Mouse (Mus musculus): ENCODE measurements around the gene Tcf7l2.
A peak's percentile ranks its signal among the peaks of the same experiment; 100 is the strongest.

Gene Tcf7l2

DNA sequence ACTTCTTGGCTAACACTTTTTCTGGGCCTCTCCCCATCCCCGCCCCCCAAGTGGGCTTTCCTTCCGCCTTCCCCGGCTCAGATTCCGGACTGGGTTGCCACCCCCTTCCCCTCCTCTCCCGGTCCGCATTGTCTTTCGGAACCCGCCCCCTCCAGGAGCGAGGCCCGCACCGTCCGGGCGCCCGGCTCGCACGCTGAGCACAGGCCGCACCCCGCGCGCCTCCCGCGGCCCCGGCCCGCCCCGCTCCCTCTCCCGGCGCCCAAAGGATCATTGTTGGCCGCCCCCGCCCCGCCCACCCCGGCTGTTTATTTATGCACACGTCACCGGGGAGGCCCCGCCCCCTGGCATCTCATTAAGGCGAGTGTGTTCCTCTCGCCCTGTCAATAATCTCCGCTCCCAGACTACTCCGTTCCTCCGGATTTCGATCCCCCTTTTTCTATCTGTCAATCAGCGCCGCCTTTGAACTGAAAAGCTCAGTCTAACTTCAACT lies at the start of gene Tcf7l2:
Gene Tcf7l2, plus strand, starts transcription at position 382 of the 490 bp plus-strand sequence.
- DNase-seq = peak; percentile 95 to 97

DNA sequence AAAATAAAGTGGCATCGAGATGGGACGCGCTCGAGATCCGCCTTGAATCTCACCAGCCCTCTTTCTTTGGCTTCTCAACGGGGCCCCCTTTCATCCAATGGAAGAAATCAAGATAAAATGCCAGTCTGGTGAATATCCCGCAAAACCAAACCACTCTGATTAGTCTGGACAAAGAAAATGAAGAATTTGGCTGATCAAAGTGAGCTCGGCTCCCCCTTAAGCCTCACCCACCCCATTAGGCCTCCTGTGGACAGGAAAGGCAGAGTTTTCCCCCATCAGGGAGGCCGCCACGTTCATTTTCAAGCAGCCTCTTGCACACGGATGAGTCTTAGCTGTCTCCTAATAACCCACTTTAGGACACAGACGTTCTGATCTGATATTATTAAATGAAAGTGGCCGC lies 47.0 kb upstream of the Tcf7l2 start:
- no peak for DNase-seq

DNA sequence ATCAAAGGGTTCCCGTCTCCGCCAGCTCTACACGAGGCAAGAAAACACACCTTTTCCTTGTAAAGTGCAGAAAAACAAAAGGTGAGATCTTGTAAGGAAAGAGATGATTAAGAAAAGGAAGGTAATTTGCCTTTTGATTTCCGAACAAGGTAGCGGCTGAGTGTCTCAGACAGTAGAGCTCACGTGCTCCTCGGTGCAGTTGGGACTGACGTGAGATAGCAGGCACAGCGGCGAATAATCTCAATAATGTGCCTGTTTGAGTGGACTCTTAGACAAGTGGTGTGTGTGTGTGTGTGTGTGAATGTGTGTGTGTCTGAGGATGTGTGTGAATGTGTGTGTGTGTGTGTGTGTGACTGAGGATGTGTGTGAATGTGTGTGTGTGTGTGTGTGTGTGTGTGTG lies 46.2 kb upstream of the Tcf7l2 start:
- no peak for DNase-seq

DNA sequence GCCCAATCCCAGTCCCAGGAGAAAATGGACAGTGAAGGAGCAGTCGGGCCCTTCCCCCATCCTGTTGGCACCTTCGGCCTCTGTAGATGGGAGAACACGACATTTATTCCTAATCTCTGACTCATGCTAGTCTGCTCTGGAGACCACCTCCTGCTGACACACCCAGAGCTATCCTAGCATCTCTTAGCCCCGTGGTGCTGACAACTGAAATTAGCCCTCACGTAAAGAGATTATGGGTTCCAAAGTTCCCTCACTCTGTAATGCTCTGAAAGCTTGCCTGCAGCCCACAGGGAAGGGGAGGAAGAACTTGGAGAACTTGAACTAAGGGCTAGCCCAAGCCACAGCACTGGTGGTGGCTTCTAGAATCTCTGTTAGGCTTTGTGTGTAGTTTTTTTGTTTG lies 42.7 kb upstream of the Tcf7l2 start:
- DNase-seq = no peak

DNA sequence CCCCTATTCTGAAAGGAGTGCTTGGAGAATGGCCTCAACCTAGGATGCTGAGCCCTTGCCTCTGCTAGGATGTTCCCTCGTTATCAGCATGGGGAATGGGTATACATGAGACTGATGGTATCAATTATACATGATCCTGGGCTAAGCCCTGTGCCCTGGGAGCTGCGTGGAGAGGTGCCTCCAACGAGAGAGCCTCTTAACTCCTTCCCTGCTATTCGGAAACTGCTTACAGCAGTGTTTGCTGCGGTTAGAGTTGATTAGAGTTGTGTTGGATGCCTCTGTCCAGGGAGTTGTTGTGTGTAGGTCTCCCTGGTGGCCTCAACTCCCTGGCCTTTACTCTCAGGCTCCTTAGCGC lies 41.4 kb upstream of the Tcf7l2 start:
- no peak for DNase-seq

DNA sequence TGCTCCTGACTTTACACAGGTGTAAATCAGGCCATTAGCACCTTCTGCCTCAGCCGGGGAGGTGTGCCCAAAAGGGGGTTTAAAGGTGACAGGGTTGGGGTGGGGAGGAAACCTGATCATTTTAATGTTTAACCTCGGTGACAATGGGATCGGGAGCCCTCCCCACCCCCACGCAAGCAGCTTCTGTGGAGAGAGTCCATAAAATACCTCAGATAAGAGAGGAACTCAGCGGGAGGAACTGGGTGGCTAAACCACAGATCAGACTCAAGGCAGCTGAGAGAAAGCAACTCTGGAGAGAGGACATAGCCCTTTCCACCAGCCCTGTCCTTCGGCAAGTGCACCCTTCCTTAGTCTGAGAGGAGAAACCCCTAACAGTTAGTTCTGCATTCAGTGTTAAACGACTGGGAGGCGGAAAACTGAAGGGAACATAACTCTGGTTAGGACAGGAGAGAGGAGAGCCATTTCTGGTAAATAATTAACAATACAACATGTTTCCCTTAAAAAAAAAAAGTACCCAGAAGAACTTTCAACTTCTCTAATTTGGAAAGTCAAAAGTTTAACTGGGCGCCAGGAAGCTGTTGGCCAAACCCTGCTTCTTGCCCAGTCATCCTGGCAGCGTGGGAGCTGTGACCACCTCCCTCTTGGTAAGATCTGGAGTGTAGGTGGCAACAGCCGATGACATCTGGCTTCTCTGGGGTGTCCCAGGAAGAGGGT lies 40.9 kb upstream of the Tcf7l2 start:
- peak; percentile 76 to 79 for DNase-seq

DNA sequence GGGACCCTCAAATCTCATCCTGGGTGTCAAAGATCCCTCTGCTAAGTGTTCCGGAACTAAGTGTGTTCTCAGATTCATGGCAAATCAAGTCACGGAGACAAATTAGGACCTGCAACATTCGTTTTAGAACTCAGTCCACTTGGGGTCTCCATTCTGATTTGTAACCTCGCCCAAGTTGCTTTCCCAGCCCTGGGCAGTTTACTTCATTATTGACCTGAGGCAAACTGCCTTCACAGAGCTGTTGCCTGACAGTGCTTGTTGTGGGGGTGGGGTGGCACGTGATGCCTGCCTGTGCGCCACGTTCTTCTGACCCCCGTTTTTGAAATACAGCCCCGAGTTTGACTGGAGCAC lies 40.4 kb upstream of the Tcf7l2 start:
- DNase-seq = peak; percentile 9 to 40

DNA sequence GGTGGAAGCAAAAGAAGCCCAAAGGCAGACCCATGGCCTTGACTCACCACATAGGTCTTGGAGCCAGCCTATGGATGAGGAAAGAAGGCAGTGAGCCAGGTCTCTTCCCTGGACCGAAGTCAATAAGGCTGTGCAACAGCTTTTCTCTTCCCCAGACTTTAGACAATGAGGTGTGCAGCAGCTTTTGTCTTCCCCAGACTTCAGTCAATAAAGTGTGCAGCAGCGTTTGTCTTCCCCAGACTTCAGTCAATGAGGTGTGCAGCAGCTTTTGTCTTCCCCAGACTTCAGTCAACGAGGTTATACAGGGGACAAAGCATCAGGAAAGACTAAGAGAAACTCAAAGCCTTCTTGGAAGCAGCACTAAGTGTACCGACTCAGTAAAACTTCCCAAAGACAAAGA lies 39.5 kb upstream of the Tcf7l2 start:
- no peak for DNase-seq

DNA sequence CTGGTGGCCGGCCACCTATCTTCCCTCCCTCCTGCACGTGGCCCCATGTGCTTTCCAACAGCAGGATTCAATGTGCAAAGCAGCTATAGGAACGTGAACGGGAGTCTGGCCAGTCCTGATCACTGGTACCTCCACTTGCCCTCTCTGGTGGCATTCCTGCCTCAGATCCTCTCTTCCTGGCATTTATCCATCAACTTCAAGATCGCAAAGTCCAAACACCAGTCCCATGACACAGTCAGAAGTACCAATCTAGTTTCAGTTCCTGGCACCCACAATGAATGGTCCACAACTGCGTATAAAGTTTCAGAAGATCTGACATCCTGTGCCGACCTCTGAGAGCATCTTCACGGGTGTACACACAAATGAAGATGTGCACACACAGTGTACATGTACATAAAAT lies 38.9 kb upstream of the Tcf7l2 start:
- peak; percentile 38 to 65 for DNase-seq

DNA sequence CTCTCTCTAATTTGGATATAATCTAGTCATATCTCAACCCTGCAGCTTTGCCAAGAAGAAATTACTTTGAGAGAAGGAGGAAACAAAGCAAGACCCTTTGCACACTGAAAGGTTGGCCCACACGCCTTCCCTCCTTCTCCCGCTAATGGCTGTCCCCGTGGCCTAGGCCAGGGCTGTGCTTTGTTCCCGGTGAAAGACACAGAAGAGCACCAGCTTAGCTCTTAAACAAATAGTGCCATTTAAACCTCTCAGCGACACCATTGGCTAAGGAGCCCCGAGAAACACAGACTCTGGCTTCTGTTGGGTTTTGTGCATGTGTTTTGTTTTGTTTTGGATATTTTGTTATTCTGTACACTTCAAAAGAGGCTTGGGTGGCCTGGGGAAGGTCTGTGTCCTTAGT lies 37.5 kb upstream of the Tcf7l2 start:
- no peak for DNase-seq

DNA sequence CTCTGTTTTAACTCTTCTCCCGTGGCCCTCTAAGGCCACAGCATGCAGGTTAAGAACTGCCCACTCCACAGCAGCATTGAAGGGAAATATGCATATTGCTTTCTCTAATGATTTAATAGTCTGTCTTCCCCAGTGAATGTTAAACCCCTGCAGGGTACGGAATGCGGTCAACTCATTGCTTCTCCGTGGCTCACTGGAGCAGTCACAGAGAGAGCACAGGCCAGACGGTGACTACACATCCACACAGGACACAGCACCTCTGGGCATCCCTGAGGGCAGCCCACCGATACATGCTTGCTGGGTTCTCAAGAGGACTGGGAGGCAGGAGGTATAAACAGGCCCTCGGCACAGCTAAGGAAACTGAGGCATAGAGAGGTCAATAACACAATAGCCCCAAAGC lies 35.3 kb upstream of the Tcf7l2 start:
- no peak for DNase-seq

DNA sequence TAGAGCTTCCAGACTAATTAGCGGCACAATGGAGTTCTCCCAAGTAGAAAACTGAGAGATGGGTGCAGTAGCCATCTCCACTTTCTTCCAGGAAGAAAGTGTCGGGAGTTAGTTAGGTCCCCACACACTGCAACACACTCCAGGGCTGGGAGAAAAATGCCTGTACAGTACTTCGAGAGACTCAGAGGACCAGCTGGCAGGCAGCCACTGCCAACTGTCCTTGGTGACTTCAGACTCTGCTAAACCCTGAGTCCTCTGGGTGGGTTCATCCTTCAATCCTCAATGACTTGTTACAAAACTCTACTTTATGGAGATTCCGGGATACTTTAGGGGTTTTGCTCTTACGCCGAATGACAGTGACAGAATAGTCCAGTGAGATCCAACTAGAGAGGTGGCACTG lies 34.8 kb upstream of the Tcf7l2 start:
- no peak for DNase-seq

DNA sequence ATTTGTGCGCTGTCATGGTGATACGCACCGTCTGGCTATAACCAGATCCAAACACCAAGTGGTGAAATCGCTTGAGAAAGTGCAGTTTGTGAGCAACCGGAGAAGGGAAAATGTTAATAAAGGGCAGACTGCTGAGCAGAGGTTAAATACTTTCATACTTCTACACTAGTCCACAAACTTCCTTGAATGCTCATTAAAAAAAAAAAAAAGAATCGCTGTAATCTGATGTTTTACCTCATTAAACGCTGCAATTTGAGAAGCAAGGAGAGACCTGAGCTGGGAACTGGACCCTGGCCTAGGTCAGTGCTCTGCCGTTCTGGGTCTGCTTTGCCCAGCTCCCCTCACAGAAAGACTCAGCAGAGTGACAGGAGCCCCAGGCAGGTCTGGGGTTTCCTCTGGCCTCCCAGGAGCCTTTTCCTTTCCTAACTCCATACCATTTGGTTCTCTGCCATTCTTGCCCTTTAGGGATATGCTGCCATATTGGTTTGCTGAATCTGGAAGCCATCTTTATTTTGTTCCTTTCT lies 33.5 kb upstream of the Tcf7l2 start:
- no peak for DNase-seq

DNA sequence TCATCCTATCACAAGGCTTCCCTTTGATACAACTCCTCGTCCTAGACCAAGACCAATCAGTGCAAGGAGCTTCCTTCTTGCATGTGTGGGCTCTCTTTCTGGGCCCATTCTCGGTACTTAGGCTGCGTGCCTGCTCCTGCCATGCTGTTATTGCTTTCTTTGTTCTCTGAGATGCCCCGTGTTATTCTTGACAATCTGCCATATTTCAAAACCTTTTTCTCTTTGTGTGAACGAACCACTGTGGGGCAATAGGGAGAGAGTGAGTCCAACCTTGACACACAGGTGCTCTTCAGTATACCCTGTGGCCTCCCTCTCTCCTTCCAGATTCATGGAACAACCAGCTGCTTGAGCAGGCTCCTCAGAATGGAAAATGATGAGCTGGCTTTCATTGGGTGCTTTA lies 30.8 kb upstream of the Tcf7l2 start:
- DNase-seq = no peak

DNA sequence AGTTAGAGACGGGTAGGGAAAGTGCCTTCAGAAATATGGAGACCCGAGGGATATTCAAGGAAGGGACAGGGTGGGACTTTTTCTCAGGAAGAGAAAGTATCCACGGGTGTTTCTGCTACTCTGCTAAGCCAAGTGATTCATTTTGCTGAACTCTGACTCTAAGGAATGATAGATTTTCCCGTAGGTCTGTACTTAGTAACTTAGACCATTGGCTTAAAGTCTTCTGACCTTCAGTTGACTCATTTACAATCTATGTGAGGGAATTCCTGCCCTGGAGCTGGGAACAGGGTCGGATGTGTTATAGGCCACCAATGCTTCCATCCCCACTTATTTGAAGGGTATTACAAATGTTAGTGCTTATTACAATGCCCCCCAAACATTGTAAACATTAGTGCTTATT lies 29.9 kb upstream of the Tcf7l2 start:
- DNase-seq = no peak

DNA sequence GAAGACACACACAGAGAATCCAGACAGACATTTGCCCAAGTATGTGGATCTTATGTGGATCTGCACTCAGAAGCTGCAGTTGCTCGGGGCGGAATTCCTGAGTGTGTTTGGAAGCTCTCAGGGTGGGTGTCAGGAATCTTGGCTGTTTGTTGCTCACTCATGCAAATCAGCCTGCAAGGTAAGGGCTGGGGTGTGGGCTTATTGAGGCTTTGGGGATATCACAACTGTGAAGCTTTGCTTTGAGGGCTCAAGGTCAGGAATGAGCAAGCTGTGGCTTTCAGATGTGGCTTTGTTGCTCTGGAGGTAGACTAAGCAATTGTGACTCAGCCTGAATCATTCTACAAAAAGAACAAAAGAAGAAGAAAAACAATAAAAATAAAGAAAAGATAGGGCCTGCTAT lies 28.9 kb upstream of the Tcf7l2 start:
- DNase-seq = no peak

DNA sequence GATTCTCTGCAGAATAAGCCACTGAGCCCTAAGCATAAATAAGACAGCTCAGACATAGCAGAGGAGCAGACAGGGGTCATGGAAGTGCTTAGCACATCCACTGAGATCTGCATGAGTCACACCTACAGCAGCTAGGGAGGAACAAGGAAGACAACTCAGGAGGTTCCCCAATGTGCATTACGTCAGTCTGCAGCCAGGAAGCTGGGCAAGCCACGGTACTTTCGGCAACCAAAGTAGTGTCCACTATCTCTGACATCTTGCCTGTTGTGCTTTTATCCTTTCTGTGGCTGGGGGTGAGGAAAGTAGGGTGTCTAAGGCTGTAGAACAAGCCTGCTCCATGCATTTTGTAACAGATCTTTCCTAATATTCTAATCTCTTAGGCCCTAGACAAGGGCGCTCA lies 27.6 kb upstream of the Tcf7l2 start:
- DNase-seq = no peak

DNA sequence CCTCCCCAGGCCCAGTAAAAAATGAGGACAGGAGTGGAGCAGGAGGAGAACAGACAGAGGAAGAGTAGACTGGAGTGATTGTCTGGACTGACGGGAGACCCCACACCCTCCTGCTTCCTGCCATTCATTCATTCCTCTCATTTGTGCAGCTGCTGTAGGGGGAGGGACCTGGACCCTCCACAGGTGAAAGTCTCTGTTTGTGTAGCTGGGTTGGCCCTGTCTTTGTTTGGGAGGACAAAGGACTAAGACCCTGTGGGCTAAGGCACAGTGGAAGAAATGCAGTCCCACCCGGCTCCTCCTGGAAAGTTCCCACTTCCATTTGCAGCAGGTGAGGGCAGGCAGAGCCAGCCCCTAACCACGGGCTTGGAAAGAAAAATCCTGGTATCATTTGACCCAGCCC lies 27.0 kb upstream of the Tcf7l2 start:
- DNase-seq = no peak

DNA sequence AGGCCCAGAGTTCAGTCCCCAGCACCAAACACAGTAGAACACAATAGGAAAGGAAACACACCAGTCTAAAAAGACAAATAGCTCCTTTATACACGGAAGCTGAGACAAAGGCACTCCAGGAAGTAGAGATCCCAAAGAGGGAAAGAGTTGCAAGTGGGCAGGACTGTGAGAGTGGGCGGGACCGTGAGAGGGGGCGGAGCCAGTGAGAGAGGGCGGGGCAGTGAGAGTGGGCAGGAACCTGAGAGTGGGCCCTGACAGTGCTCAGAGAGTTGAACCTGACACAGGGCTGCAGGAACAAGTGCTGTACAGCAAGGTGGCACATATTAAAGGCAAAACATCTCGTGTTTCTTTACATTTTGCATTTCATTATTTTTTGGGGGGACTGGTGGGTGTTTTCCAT lies 22.5 kb upstream of the Tcf7l2 start:
- DNase-seq = peak in 1 of 2 experiments; percentile 11

DNA sequence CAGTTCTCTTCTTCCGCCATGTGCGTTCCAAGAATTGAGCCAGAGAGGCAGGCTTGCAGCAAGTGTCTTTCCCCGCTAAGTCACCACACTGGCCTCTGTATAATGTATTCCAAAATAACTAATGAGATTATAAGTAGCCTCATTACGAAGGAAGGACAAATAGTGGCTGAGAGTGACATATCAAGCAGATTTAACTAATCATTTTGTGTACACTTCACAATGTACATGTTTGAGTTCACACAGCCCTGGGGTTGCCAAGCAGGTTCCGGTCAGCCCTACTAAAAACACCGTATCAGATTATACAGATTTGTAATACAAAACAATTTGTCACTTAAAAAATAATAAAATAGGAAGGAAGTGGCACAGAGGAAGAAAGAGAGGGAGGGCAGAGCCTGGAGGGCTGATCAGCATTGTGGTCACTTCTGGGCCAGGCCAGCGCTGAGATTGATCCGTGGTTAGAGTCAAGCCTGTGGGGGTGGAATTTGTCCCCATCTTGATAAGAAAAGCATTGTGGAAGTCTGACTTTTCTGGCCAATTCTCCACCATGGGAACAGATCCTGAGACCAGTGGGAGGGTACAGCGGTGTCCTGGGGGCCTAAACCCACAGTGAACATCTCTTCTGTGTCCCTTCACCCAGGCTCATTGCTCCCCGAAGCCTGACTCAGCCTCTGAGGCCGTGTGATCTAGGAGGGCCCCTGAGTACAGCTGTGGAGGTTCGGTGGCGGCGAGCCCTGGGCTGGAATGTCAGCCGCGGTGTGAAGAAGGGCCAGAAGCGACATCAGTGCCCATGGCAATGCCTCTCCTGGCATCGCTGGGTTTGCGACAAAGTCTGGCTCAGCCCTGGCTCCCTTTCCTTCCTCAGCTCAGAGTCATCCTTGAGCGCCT lies 21.9 kb upstream of the Tcf7l2 start:
- no peak for DNase-seq

DNA sequence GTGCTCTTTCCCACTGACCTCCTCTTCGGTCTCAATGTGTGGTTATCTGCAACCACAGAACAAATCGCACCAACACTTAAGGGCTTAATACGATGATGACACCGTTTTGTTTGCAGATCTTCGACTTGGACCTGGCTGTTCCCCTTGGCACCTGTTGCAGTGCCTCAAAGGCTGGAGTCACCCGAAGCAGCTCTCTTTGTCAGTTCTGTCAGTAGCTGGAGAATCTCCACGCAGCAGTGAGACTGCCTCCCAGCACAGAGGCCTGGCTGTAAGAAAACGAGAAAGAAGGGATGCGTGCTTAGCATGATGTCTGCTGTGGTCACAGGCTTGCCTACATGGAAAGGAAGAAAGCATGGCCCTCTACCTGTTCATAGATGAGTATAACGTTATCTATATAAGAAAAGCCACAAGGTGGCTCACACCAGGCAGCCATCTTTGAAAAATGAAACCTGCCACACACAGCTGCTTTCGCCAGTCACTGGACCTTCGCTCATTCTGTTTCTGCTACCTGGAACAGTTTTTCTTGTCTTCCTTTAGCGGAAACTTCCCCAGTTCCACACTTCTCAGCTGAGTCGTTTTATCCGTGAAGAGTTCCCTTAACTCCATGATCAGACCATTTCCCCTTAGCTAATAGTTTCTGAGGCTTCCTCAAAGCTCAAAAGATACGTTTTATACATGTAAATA lies 21.1 kb upstream of the Tcf7l2 start:
- DNase-seq = no peak

DNA sequence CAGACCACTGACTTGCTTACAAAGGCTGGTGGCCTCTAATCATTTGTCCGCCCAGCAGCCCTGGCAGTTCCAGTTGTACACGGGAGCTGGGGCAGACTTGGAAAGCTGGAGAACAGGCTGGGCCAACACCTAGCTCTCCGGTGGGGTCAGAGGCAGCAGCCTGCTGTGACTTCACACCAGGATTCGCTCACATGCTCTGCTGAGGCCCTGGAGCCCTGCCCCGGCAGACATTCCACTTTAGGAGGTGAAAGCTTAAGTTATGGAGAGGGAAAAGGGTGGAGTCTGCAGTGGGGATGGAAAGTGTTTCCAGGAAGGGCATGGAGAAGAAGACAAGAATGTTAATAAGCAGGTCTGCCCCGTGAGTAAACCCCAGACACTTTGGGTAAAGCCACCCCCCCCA lies 19.2 kb upstream of the Tcf7l2 start:
- no peak for DNase-seq

DNA sequence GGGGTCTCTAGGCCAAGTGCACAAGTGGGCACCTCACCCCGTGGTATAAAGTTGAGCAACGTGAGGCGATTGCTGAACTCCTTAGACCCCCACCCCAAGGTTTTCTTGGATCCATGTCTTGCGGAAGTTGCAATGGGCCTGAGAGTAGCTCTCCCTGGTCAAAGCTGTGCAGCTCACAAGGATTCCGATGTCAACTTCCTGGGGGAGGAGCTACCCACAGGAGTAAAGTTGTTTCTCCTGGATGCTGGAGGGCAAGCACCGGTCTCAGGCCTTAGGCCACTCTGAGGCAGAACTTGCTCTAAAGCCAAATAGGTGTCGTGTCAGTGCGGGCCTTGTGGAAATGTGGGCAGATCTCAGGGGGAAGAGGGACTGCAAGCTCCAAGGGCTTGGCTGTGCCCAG lies 12.2 kb upstream of the Tcf7l2 start:
- no peak for DNase-seq

DNA sequence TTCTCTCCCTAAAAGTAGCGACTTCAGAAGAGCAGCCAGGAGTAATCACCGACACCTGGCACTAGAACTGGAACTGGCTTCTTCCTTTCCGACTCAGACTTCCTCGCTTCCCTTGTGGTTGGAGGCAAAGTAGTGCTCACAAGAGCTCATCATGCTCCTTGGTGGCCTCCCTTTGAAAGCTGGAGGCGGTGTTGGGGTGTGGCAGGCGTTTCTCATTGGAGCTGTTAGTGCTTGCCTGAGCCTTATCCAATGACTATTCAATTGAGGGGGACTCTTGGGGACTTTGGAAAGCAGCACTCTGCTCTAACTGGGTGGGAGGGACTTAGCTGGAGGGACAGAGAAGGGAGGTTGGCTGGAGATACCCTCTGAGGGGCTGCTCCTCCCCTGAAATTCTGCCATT lies 9.1 kb upstream of the Tcf7l2 start:
- no peak for DNase-seq
